Mouse (Mus musculus): ENCODE results near the gene Pde3b. TPM values are rescaled to one million over a fixed set of nuclear protein-coding genes. Genes with fewer than 3 reads are reported as not detected.
A peak's percentile ranks its signal among the peaks of the same experiment; 100 is the strongest.

The Pde3b gene
- polyA plus RNA-seq, 1 experiment from 2014 or later: 11.5 TPM

DNA sequence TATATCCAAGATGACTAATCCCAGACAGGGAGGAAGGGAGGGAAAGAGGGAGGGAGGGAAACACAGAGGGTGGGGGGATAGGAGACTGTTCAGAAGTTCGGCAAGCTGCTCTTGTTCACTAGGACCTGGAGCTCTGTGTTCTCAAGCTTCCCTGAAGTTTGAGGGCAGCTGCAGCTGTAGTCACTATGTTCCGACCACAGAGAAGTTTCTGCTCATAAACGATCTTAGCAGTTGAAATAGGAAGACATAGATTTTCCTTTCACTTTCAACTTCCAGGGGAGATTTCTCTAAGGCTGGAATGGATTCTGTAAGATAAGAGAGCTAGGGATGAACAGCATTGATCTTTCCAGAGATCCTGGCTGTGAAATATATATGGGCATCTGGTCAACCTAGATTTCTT, 161.8 kb downstream of the Pde3b start:
- no peak for ATAC-seq (ENCODE audit: low FRiP score)
- H3K4me3 ChIP-seq (ENCODE audit: low read depth, low read length): no peak overlapping the region
- no peak overlapping the region for H3K27ac ChIP-seq (ENCODE audit: low read depth, low read length)
- H3K4me2 ChIP-seq (replicated peaks; ENCODE audit: low read depth, low read length): no peak overlapping the region
- H3K27me3 ChIP-seq (ENCODE audit: control insufficient read depth, insufficient read depth, low read length): no peaks in the 10 kb centered on the region
- H3K9ac ChIP-seq (ENCODE audit: low read depth, low read length): no peak overlapping the region
- no peaks in the 10 kb centered on the region for H3K36me3 ChIP-seq (ENCODE audit: control insufficient read depth, insufficient read depth, low read length)
- H3K9me3 ChIP-seq (ENCODE audit: control insufficient read depth, low read length): no peaks in the 10 kb centered on the region
- WGBS: 75% methylated on average over 3 of the region's 3 CpGs
- no peaks in the 10 kb centered on the region for H3K4me1 ChIP-seq (replicated peaks; ENCODE audit: control insufficient read depth, insufficient read depth, low read length)
- no peak for DNase-seq (ENCODE audit: low spot score)

- Histone ChIP-seq H3K36me3 (ENCODE audit: control insufficient read depth, insufficient read depth, low read length) (no peaks in the 10 kb centered on the region), H3K4me2 (replicated peaks; ENCODE audit: low read depth, low read length) (no peak overlapping the region), H3K27ac (ENCODE audit: low read depth, low read length) (no peak overlapping the region), H3K9me3 (ENCODE audit: control insufficient read depth, low read length) (no peaks in the 10 kb centered on the region), H3K4me3 (ENCODE audit: low read depth, low read length) (no peak overlapping the region), H3K9ac (ENCODE audit: low read depth, low read length) (no peak overlapping the region), H3K27me3 (ENCODE audit: control insufficient read depth, insufficient read depth, low read length) (no peaks in the 10 kb centered on the region), H3K4me1 (replicated peaks; ENCODE audit: control insufficient read depth, insufficient read depth, low read length) (no peaks in the 10 kb centered on the region)
- 79% methylated on average over 1 of the region's 1 CpGs for WGBS
- ATAC-seq (ENCODE audit: low FRiP score): no peak
- DNase-seq (ENCODE audit: low spot score): no peak
These were observed 162.6 kb downstream of the Pde3b start for GRCm38 (mm10) chr7:114577665-114578064.

DNA sequence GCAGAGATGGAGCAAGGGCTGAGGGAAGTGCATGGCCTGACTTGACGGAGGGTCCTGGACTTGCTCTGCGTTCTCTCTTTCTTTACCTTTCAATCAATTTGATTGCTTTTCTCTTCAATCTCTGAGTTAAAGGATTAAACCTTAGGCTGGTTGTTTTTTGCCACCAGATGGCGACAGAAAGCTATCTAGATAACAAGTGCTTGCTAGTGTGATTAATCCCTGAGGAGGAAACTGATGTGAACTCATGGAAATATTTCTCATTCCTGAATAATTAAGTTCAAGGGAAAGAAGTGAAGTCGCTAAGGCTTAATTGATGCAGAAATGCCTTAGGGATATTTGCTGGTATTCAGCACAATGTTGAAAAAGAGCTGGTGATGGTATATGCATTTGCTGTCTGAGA, 165.3 kb downstream of the Pde3b start:
- Histone ChIP-seq H3K4me2 (replicated peaks; ENCODE audit: low read depth, low read length) (no peak overlapping the region), H3K27me3 (ENCODE audit: control insufficient read depth, insufficient read depth, low read length) (no peaks in the 10 kb centered on the region), H3K9ac (ENCODE audit: low read depth, low read length) (no peak overlapping the region), H3K4me3 (ENCODE audit: low read depth, low read length) (no peak overlapping the region), H3K36me3 (ENCODE audit: control insufficient read depth, insufficient read depth, low read length) (no peaks in the 10 kb centered on the region), H3K4me1 (replicated peaks; ENCODE audit: control insufficient read depth, insufficient read depth, low read length) (no peaks in the 10 kb centered on the region), H3K27ac (ENCODE audit: low read depth, low read length) (no peak overlapping the region), H3K9me3 (ENCODE audit: control insufficient read depth, low read length) (no peaks in the 10 kb centered on the region)
- DNase-seq (ENCODE audit: low spot score) (peak; percentile 76), ATAC-seq (ENCODE audit: low FRiP score) (no peak)
- whole genome bisulfite sequencing: 3% methylated on average over 4 of the region's 4 CpGs

DNA sequence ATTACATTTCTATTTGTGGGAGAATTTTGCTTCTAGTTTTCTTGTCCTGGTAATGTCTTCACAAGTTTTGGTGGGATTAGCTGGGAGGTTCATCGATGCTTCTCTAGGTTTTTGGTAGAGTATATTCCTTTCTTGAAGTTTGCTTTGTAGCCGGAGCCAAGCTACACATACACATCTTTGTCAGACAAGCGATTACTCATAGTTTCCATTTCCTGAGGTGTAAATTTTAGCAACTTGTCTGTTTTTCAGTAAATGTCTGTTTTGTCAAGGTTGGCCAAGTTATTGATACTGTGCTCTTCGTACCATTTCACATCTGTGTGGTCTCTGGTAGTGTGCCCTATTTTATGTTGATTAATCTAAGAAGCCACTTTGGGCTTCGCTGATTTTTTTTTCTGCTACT, 166.1 kb downstream of the Pde3b start:
- no peak overlapping the region for H3K27ac ChIP-seq (ENCODE audit: low read depth, low read length)
- no peak overlapping the region for H3K4me2 ChIP-seq (replicated peaks; ENCODE audit: low read depth, low read length)
- 85% methylated on average over 5 of the region's 5 CpGs for WGBS
- no peak overlapping the region for H3K4me3 ChIP-seq (ENCODE audit: low read depth, low read length)
- H3K36me3 ChIP-seq (ENCODE audit: control insufficient read depth, insufficient read depth, low read length): no peaks in the 10 kb centered on the region
- H3K9me3 ChIP-seq (ENCODE audit: control insufficient read depth, low read length): no peaks in the 10 kb centered on the region
- H3K4me1 ChIP-seq (replicated peaks; ENCODE audit: control insufficient read depth, insufficient read depth, low read length): no peaks in the 10 kb centered on the region
- no peaks in the 10 kb centered on the region for H3K27me3 ChIP-seq (ENCODE audit: control insufficient read depth, insufficient read depth, low read length)
- DNase-seq (ENCODE audit: low spot score) (no peak), ATAC-seq (ENCODE audit: low FRiP score) (no peak)
- H3K9ac ChIP-seq (ENCODE audit: low read depth, low read length): no peak overlapping the region

DNA sequence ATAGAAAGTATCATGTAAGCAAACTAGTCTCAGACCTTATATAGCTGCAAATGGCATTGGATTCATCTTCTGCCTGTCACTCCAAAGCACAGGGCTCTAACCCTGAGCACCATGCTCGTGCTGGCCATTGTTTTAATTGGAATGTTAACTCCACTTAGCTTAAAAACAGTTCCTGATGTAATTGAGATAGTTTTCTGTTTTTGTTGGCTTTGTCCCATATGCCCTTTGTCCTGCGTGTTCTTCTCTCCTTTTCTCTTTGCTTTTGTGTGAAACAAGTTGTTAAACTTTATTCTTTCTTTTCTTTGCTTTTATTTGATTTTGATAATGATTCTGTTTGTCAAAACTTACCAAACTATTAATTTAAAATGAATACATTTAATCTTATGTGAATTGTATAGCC, 167.4 kb downstream of the Pde3b start:
- Histone ChIP-seq H3K4me2 (replicated peaks; ENCODE audit: low read depth, low read length) (no peak overlapping the region), H3K4me3 (ENCODE audit: low read depth, low read length) (no peak overlapping the region), H3K27me3 (ENCODE audit: control insufficient read depth, insufficient read depth, low read length) (no peaks in the 10 kb centered on the region), H3K27ac (ENCODE audit: low read depth, low read length) (no peak overlapping the region), H3K9me3 (ENCODE audit: control insufficient read depth, low read length) (no peaks in the 10 kb centered on the region), H3K36me3 (ENCODE audit: control insufficient read depth, insufficient read depth, low read length) (no peaks in the 10 kb centered on the region), H3K4me1 (replicated peaks; ENCODE audit: control insufficient read depth, insufficient read depth, low read length) (no peaks in the 10 kb centered on the region), H3K9ac (ENCODE audit: low read depth, low read length) (no peak overlapping the region)
- 55% methylated on average over 2 of the region's 2 CpGs for whole genome bisulfite sequencing
- no peak for ATAC-seq (ENCODE audit: low FRiP score)
- no peak for DNase-seq (ENCODE audit: low spot score)

Other genes starting within 250 kb of the Pde3b start
- gene Copb1, start 160.6 kb upstream of the Pde3b start, polyA plus RNA-seq (2014; fragmentation: Nextera tagmentation; extraction: Ambion mirVana): 122 and 127 TPM in 2 replicates
- gene Psma1, start 139.2 kb upstream of the Pde3b start, polyA plus RNA-seq (2014; fragmentation: Nextera tagmentation; extraction: Ambion mirVana): 476 and 479 TPM in 2 replicates
- gene Cyp2r1, start 147.7 kb downstream of the Pde3b start, polyA plus RNA-seq (2014; fragmentation: Nextera tagmentation; extraction: Ambion mirVana): 0.91 and 2.4 TPM in 2 replicates
- gene Calca, start 221.1 kb downstream of the Pde3b start, polyA plus RNA-seq (2014; fragmentation: Nextera tagmentation; extraction: Ambion mirVana): 9.7 and 10.8 TPM in 2 replicates